Mouse (Mus musculus): ENCODE data around the gene Inca1.

Inca1 gene

GRCm38 (mm10) chr11:70701221-70701955, 1.4 kb upstream of the Inca1 start:
- no peak for DNase-seq (ENCODE audit: low spot score)

- DNase-seq (ENCODE audit: low spot score) = peak; percentile 65
Measured at GRCm38 (mm10) chr11:70700613-70701012, 658 bp upstream of the Inca1 start.

- DNase-seq (ENCODE audit: low spot score) = no peak
Measured at GRCm38 (mm10) chr11:70699051-70699450, 904 bp downstream of the Inca1 start.

GRCm38 (mm10) chr11:70697376-70697775, 2.6 kb downstream of the Inca1 start:
- DNase-seq (ENCODE audit: low spot score) = no peak

GRCm38 (mm10) chr11:70693504-70693903, 6.5 kb downstream of the Inca1 start:
- no peak for DNase-seq (ENCODE audit: low spot score)

- no peak for DNase-seq (ENCODE audit: low spot score)
Measured at GRCm38 (mm10) chr11:70689578-70689977, 10.4 kb downstream of the Inca1 start.

GRCm38 (mm10) chr11:70688372-70688771, 11.6 kb downstream of the Inca1 start:
- no peak for DNase-seq (ENCODE audit: low spot score)

GRCm38 (mm10) chr11:70687601-70688199, 12.3 kb downstream of the Inca1 start, which contains the start of gene Camta2:
TSS of gene Camta2 (minus strand) at chr11:70688105.
- peak; percentile 85 for DNase-seq (ENCODE audit: low spot score)

GRCm38 (mm10) chr11:70686901-70687566, 12.9 kb downstream of the Inca1 start:
- no peak for DNase-seq (ENCODE audit: low spot score)

- no peak for DNase-seq (ENCODE audit: low spot score)
Measured at GRCm38 (mm10) chr11:70683640-70684039, 16.3 kb downstream of the Inca1 start.

- DNase-seq (ENCODE audit: low spot score) = no peak
Measured at GRCm38 (mm10) chr11:70681897-70682581, 17.9 kb downstream of the Inca1 start.

- DNase-seq (ENCODE audit: low spot score) = no peak
Measured at GRCm38 (mm10) chr11:70681170-70681569, 18.8 kb downstream of the Inca1 start.

- DNase-seq (ENCODE audit: low spot score) = peak; percentile 57
Measured at GRCm38 (mm10) chr11:70679894-70680293, 20.1 kb downstream of the Inca1 start.

GRCm38 (mm10) chr11:70679361-70679760, 20.6 kb downstream of the Inca1 start:
- no peak for DNase-seq (ENCODE audit: low spot score)

- DNase-seq (ENCODE audit: low spot score) = no peak
Measured at GRCm38 (mm10) chr11:70678576-70678975, 21.4 kb downstream of the Inca1 start.

- no peak for DNase-seq (ENCODE audit: low spot score)
Measured at GRCm38 (mm10) chr11:70678092-70678491, 21.9 kb downstream of the Inca1 start.

- no peak for DNase-seq (ENCODE audit: low spot score)
Measured at GRCm38 (mm10) chr11:70674501-70674900, 25.5 kb downstream of the Inca1 start.

GRCm38 (mm10) chr11:70674014-70674413, 25.9 kb downstream of the Inca1 start:
- no peak for DNase-seq (ENCODE audit: low spot score)

- no peak for DNase-seq (ENCODE audit: low spot score)
Measured at GRCm38 (mm10) chr11:70671333-70672047, 28.5 kb downstream of the Inca1 start.

GRCm38 (mm10) chr11:70670483-70670882, 29.5 kb downstream of the Inca1 start:
- DNase-seq (ENCODE audit: low spot score) = no peak

- DNase-seq (ENCODE audit: low spot score) = peak; percentile 81
Measured at GRCm38 (mm10) chr11:70669582-70670345, 30.2 kb downstream of the Inca1 start.
